Mouse (Mus musculus) kidney, adult 10 weeks (tissue): Measurements from ENCODE around the gene Pik3c2b. TPM values are rescaled to one million over a fixed set of nuclear protein-coding genes. Genes with fewer than 3 reads are reported as not detected.

Source experiments
- polyA plus RNA-seq: library from polyadenylated mRNA; stranded (reverse); fragments of 350-450 nt; fragmentation: Illumina TruSeq; extraction: RNeasy Lipid Tissue Mini Kit (QIAGEN cat#74804); gene quantifications from one replicate; pipeline ENCODE4 v1.2.3, GENCODE M21; 2014; ENCODE audit warnings: low read depth, low replicate concordance

Pik3c2b gene
- polyA plus RNA-seq: 0.61 TPM

DNA sequence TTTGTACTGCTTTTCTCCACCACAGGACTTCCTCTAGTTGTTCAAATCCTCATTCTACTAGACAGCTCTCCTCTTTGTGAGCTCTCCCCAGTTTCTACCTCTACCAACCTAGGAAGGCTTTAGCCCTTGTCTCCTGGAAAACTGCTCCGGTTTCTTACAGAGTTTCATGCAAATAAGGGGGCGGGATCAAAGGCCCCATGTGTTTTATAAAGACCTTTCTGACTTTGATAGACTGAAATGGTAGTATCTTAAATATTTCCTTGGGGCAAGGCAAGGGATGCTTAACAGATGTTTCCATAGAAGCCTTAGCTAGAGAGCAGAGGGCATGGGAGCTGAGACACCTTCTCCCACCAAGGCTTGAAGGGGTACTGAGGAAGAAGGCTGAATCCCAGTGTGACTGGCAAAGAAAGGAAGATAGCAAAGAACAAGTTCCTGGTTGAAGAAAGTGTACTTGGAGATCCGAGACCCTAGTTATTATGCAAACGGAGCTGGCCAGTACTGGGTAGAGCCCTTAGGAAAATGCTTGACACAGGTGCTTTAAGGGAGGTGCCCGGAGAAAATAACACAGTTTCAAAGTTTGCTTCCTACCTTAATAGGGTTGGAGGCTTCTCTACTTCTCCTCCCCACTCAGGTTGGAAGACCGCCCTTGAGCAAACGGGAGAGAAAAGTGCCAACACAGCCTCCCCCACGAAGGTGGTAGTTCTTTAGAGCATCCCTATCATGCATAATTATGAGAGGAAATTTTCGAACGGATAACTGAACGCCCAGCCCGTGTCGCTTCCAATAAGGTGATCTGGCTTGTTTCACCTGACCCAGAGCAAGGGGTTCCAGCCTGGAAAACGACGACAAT is at the start of gene Pik3c2b:
Gene Pik3c2b, plus strand, starts transcription at position 657 of the 850 bp plus-strand sequence.

DNA sequence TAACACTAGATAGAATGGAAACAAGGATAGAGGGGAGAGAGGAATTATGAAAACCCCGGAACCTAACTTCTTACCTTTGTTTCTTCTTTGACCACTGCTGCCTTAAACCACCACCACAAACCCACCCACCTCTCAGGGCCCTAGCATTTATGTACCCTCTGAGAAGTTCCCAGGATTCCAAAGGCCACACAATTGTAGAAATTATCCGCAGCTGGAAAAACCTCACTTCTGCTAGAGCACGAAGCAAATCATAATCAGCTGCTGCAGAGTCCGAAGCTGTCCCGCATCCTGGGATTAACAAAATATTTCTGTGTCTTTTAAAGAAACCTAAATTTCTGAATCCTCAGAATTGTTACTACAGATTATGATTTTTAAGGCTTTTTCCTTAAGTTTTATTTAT is 15.0 kb upstream of the Pik3c2b start, which contains the start of gene Mdm4:
Gene Mdm4, minus strand, starts transcription at position 101 of the 400 bp plus-strand sequence.

DNA sequence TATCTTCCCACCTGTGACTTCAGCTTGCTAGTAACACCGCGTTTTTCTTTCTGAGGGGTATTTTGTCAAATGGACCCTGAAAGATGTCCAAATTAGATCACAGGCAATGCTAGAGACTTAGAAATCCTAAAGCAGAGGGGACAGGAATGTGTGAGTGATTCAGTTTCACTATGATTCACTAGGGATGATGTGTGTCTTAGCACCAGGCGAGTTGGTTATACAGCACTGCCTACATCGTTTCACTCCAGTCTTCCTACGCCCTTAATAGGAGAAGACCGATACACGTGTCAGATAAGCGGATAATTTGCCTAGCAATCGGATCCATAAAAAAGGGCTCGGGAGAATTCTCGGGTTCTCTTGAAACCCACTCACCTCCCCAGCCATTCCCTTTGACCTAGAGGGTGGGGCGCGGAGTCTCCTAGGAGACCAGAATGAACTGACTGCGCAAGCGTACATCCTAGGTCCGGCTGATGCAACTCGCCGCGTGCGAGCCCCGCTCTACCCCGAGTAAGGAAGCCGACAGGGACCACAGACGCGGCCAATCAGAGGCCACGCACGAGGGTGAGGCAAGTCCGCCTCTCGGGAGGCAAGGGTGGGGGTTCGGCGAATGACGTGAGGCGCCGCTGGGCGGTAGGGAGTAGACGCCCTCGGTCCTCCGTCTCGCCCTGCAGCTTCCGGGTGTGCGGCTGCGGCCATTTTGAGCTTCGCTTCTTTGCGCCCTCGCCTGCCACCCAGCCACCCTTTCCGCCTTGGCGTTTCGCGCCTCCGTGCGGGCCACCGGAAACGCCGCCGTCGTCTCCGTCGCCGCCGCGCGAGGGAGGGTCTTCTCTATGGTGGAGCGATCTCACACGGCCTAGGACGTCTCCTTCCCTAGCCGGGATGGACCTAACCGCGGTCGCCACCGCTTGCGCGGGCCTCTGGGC is 85.4 kb downstream of the Pik3c2b start, which contains the start of gene Ppp1r15b:
Gene Ppp1r15b, plus strand, starts transcription at position 506 of the 923 bp plus-strand sequence.

Other genes starting within 250 kb of the Pik3c2b start
- not detected for gene Lrrn2, start 165.4 kb upstream of the Pik3c2b start, polyA plus RNA-seq
- 53.2 TPM for gene Mdm4, start 15.1 kb upstream of the Pik3c2b start, polyA plus RNA-seq
- 74.5 TPM for gene Ppp1r15b, start 85.5 kb downstream of the Pik3c2b start, polyA plus RNA-seq
- 18.7 TPM for gene Plekha6, start 118.5 kb downstream of the Pik3c2b start, polyA plus RNA-seq